Mouse (Mus musculus): Measurements from ENCODE around the gene Cyb5d1.
A peak's percentile ranks its signal among the peaks of the same experiment; 100 is the strongest.

Cyb5d1 gene

GRCm38 (mm10) chr11:69415668-69416451 is 20.4 kb upstream of the Cyb5d1 start:
- DNase-seq: peak; percentile 69

GRCm38 (mm10) chr11:69415327-69415667 is 19.9 kb upstream of the Cyb5d1 start:
- DNase-seq: peak; percentile 67

DNA sequence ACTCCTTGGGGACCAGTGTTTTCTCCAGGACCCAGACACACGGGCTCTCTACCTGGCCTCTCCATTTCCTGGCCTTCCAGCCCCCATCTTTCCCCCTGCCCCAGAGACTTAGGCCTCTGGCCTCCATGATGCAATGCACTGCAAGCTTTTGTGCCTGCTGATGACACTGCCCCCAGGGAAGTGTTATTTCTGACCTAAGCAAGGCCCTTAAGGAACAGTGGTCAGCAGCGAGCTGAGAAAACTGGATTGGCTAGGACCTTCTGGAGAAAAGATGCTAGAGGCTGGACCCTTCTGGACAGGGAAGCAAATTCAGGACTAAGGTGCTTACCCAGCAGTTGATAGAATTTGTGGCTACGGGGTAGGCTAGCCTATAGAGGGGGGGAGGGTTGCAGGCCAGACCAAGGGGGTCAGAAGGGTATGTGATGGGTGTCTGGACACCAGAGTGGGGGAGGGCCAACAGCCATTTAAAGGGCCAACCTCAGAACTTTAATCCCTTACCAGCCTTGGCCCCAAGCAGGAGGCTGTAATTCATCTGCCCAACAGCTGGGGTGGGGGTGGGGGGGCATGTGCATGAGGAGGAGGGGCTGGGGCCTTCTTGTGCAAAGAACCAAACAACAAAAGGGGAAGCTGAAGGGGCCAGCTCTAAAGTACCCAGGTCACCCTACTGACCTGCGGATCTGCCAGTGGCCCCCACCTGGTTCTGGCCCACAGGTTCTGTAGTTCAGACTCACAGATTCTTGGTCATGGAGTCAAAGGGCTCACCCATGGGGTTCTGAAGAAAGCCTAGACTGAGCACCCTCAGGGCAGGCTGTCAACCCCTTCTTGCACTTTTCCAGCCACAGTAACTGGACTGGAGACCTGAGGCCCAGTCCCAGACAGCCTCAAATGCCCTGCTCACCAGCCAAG is 19.2 kb upstream of the Cyb5d1 start:
- DNase-seq: no peak

DNA sequence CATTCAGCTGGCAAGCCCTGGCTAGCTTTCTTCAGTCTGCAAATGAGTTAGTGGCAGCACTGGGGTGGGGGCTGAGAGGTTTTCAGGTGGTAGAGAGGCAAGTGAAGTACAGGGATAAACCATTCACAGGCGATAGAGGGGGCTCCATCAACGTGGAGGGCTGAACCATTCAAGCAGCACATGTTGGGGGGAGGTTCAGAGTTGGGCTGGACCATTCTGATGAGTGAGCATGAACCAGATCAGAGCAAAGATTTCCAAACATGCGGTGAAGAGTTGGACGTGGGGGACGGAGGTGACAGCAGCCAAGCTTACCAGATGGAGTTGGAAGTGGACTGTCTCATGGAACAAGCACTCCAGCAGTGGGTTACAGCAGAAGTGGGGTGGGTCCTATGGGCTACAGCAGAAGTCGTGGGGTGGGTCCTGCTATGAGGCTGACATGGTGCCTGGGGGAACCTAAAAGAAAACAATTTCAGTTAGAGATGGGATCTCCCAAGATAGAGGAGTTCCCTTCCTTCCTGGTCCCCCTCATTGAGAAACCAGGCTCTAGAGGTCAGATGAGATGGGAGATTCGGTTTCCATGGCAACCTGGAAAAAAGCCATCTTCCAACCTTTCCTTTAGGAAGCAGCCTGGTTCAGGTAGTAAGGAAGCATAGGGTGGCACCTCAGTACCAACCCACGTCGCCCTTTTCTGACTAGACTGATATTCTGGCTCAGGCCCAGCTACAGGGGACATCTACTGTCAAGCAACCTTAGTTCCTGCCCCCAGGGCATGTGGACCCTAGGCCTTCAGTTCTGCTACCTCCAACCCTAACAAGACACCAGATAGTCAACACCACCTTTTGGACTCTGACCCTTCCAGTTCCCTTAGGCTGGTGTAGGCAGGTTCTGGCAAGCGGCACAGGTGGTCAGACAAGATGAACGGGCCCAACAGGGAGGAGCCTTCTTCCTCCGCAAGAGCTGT is 18.1 kb upstream of the Cyb5d1 start, which contains the start of gene Kdm6b:
Gene Kdm6b (minus strand): TSS at position 455 of the 961 bp plus-strand sequence.
- DNase-seq: no peak

DNA sequence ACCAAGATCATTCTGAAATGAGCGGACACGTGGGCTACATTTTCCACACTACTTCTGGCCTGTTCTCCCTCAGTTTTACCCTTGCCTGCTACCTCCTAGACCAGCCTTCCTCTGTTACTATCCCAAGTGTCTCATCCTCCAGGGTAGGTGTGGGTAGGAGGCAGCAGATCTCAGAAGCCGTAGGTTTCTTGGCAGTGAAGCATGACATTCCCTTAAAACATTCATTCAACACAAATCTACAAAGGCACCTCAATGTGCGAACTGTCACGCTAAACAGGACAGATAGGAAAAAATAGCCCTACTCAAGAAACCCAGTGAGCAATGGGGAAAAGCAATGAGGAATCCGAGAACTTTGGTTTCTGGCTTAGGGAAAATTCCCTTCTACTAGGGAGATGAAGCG is 17.1 kb upstream of the Cyb5d1 start:
- DNase-seq: no peak

DNA sequence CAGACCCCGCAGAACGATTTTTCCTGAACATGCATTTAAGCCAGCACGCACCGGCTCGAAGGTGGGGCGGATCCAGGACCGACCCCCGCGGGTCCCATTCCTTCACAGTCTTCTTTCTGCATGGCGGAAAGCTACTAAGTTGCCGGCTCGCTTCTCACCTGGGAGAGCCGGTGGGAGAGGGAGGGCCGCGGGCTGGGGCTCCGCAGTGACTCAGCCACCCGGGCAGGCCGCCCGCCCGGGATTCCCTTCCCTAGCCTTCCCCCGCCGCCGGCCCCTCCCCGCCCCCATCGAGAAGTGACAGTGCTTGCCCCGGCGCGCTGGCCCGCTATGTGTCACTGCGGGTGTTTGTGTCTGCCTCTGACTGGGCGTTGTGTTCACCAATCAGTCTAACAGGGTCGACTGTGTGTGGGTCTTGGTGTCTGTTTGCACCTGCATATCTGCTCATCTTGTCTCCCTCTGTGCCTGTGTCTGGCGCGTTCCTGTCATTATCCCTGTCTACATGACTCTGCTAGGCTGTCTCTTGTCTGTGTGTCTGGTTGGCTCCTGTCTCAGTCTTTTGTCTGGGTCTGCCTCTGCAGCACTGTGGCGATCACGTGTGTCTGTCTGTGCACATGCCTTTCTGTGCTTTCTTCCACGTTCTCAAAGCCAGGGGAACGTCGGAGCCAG is 16.2 kb upstream of the Cyb5d1 start:
- DNase-seq: peak; percentile 80

DNA sequence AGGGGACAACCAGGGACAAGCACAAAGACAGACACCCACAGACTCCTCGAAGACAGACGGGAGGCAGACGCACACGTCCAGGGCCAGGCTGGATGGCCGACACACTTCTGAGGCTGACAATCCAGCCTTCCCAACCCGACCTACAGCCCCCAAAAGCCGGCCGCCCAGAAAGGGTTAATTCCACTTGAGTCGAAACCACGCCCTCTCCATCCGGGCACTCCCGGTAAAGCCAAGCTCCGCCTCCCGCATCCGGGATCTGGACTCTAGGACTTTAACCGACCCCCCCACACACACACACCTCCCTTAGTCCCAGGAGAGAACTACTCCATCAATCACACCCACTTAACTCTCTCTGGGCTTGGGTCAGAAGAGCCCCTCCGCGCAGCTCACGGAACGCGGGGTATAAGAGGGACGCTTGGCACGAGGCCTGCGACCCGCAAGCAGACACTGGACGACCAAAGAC is 15.7 kb upstream of the Cyb5d1 start:
- DNase-seq: peak; percentile 97

- peak; percentile 70 for DNase-seq
Observed at GRCm38 (mm10) chr11:69410310-69411072, 15.1 kb upstream of the Cyb5d1 start.

DNA sequence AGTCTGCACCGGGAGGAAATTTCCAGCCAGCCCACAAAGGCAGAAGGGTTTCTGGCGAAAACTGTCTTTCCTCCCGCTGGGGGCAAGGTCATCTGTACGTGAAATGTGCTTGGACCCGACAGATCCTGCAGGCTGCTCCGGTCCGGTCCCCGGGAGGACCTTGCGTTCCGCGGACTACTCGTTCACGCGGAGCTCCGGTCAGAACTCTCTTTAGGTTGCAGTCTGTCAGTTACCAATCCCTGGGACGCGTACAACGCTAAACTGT is 14.5 kb upstream of the Cyb5d1 start:
- DNase-seq: no peak

DNA sequence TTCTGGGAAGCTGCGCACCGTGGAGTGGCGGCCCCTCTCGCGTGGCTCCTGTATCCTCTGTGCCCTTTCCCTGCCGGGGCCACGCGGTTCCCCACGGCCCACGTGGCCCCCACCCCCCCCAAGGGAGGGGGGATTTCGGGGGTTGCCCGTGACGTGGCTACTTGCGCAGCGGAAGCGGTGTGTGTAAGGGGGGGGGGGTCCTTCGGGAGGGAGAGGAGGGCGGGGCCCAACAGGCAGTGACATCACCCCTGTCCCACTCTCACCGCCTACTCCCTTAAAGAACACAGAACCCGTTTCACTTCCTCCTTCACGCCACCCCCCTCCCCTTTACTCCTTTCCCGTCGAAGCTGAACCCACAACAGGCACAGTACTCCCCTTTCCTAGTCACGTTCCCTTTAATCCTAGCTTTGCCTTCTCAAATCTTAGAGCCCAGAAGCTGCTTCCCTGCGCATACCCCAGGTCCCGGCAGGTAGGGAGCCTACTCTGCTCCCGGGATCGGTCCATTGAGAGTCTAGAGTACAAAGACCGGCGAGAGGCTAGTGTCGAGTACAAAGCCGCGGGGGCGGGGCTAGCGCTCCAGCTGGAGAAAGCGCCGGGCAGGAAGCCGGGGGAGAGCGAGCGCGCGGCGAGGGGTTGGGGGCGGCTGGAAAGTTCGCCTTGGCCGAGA is 14.1 kb upstream of the Cyb5d1 start:
- DNase-seq: peak; percentile 87

DNA sequence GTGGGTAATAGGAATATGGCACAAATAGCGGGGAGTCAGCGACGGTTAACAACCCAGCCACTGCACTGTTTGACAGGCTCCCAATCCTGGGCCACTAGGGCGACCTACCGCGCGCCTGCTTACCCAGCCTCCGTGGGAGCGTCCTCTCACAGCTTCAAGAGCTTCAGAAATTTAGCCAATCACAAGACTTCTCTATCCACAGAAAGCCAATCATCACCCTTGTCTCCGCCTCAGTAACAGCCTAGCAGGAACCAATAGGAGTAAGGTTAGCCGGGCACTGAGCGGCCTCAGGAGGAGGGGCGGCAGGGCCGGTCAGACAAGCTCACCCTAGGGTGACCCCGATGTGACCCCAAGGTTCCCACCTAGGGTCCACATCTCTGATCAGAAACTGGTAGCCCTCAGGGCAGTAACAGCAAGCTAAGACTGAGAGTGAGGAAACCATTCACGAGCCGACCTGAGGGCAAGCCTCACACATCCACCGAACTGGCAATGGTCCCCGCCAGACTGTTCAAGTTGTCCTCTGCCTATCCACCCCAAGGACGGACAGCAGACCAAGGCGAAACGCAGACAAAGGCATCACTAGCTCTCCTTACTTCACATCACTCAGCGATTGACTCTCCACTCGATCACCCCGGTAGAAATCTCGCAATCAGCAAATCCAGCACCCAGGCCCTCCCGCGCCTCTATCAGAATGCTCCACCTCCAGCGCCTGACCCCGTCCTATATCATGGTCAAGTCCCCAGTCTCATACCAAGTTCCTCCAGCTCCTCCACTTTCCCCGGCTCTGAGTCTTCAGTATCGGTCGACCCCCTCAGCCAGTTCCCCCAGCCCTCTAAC is 13.3 kb upstream of the Cyb5d1 start:
- peak; percentile 73 for DNase-seq

- no peak for DNase-seq
Observed at GRCm38 (mm10) chr11:69407724-69408004, 12.2 kb upstream of the Cyb5d1 start.

GRCm38 (mm10) chr11:69406867-69407723 is 11.7 kb upstream of the Cyb5d1 start:
- no peak for DNase-seq

- DNase-seq: no peak
Observed at GRCm38 (mm10) chr11:69406282-69406681, 10.9 kb upstream of the Cyb5d1 start.

DNA sequence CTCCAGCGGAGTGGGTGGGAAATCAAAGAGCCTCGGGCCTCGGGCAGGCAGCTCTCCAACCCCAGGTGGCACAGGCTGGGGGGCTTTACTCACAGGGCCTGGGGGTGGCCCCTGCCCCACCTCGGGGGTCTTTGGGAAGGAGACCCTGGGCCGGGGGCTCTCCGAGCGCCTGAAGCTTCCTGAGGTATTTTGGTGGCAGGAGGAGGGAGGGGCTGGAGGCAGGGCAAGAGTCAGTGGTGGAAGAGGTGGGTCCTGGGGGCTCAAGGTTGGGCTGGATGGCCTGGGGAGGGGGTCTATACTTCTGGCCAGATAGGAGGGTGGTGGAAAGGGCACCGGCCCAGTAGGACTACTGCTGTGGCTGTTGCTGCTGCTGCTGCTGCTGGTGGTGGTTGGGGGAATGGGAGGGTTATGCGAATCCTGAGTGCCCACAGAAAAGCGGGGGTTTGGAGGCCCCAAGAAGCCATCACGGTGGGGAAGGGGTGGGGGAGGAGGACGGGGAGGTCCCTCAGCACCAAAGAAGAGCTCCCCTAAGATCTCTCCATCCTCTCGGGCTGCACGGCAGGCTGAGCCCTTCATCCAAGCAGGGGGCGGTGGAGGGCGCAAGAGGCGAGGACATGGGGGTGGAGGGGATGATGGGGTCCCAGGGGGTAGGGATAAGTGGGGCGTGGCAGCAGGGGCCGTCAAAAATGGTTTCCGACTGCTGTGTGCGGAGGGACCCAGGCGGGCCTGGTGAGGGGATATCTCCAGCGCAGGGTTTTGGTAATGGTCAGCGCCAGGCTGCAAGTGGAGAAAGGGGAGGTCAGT is 10.2 kb upstream of the Cyb5d1 start:
- DNase-seq: no peak

DNA sequence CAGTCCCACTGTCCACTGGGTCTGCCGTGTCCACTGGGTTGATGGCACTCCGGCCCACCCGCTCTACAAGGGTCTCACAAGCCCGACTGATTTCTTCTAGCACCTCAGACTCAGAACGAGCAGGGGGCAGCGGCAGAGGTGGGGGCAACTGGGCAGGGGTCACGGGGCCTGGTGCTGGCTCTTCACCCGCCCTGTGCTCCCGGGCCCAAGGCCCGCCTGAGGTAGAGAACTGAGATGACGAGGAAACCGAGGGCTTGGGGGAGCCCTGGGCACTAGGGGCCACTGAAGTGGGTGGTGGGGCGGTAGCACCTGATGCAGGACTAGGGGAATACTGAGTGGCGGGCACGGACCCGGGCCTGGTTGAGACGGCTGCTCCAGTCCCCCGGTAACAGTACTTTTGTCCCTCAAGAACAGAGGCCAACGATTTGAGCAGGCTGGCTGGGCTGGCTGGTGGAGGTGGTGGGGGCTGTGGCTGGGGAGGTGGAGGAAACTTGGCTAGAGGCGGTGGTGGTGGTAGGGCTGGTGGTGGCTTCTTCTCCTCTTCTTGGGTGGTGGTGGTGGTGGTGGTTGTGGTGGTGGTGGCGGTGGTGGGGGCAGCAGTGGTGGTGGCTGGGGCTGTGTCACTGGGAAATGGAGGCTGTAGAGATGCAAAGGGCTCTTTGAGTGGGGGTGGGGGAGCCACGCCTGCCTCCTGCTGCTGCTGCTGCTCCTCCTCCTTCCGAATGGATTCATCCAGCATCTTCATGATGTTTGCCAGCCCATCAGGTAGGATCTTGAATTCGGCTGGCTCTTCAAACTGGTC is 9.4 kb upstream of the Cyb5d1 start:
- DNase-seq: no peak

All from lung, postnatal 14 days (tissue).